15 mouse cellular contexts compared by ENCODE assay signal in the genomic region with DNA sequence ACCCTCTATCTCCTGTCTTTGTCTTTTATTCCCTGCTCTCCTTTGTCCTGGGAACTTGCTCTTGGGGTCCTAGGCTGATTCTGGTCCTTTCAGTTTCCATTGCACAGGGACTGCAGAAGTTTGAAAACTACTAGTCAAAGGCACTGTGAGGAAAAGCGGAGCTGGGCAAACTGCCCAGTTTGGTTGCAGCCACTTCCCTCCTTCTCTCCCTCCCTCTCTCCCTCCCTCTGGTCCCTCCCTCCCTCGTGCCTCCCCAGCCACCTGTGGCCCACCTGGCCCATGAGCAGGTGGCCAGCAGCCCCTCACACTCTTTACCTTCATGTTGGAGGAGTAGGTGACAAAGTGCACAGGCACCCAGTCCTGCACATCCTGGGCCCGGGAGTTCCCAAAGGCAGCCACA. TPM values are rescaled to one million over a fixed set of nuclear protein-coding genes. Genes with fewer than 3 reads are reported as not detected.
A peak's percentile ranks its signal among the peaks of the same experiment; 100 is the strongest.
DNase-seq lines count a peak whose midpoint lies in the region; ATAC-seq and TF ChIP-seq lines count a peak whose summit lies in the region.
"Had no signal": no experiment of that assay in that cellular context is flagged by ENCODE, and none has a peak within 500 bp of the region (broad histone marks: within the 10 kb centered on the region; RNA-seq: fewer than 3 reads in every experiment).

No protein-coding gene starts in this region.

- H3K9me3 ChIP-seq in MEL (replicated peaks; ENCODE audit: insufficient read depth, low read length), result no peaks in the 10 kb centered on the region
- H3K9me3 ChIP-seq: lung, embryonic 15.5 days; neural tube, embryonic 12.5 days had no signal

- ATAC-seq in granulocyte monocyte progenitor cell, adult 5-6 weeks (replicated peaks; ENCODE audit: poor library complexity, severe bottlenecking), result peak; percentile 10; the same call in 1 of the 2 replicates
- no peak for ATAC-seq in erythroid progenitor cell, adult 5-6 weeks (replicated peaks; ENCODE audit: low FRiP score, poor library complexity, severe bottlenecking)

- H3K27me3 ChIP-seq in MEL (ENCODE audit: control insufficient read depth in 1 of 2, insufficient read depth in 2 of 2, low read length in 2 of 2), result no peaks in the 10 kb centered on the region
- H3K27me3 ChIP-seq: lung, embryonic 15.5 days; neural tube, embryonic 12.5 days had no signal

- TF ChIP-seq CTCF in MEL (IDR thresholded peaks at IDR 0.05 in 2 of 3, conservative IDR thresholded peaks at IDR 0.05 in 1 of 3; ENCODE audit: control insufficient read depth in 1 of 3, insufficient read depth in 1 of 3, low read depth in 2 of 3, low read length in 3 of 3, poor library complexity in 1 of 3, severe bottlenecking in 1 of 3), result no peak

- H3K27ac ChIP-seq in MEL (ENCODE audit: control insufficient read depth, low read depth, low read length), result no peak overlapping the region
- H3K27ac ChIP-seq: lung, embryonic 15.5 days; neural tube, embryonic 12.5 days had no signal

- DNase-seq in adrenal gland, postnatal 14 days, result peak; percentile 46
- no peak for DNase-seq in adrenal gland, postnatal 25 days
- DNase-seq in kidney, postnatal 4 days, result peak; percentile 48 to 57
- no peak for DNase-seq in kidney, adult 9 months
- peak; percentile 19 for DNase-seq in MEL (ENCODE audit: low read depth, low spot score)
- DNase-seq in B cell, adult 2 months, result no peak
- DNase-seq: heart, postnatal 36 days; kidney, adult 11 months; layer of hippocampus, adult 9-11 months; retina, postnatal 1 day; thymus, adult 18-20 months had no signal

- H3K9ac ChIP-seq in MEL (ENCODE audit: control insufficient read depth, low read depth, low read length, poor library complexity, severe bottlenecking), result no peak overlapping the region
- H3K9ac ChIP-seq: lung, embryonic 15.5 days; neural tube, embryonic 12.5 days had no signal

- no peak for TF ChIP-seq RAD21 in MEL (IDR thresholded peaks at IDR 0.05; ENCODE audit: low read depth, low read length)

- no peaks in the 10 kb centered on the region for H3K36me3 ChIP-seq in MEL (ENCODE audit: control insufficient read depth in 1 of 2, insufficient read depth in 2 of 2, low read length in 2 of 2)

- H3K4me3 ChIP-seq in MEL (ENCODE audit: control insufficient read depth in 1 of 2, insufficient read depth in 1 of 2, low read depth in 2 of 2, low read length in 2 of 2), result no peak overlapping the region
- H3K4me3 ChIP-seq: lung, embryonic 15.5 days; neural tube, embryonic 12.5 days had no signal

- H3K4me1 ChIP-seq in MEL (ENCODE audit: control insufficient read depth in 1 of 2, insufficient read depth in 2 of 2, low read length in 2 of 2), result no peaks in the 10 kb centered on the region
- H3K4me1 ChIP-seq: lung, embryonic 15.5 days; neural tube, embryonic 12.5 days had no signal

- TF ChIP-seq POLR2A in MEL (IDR thresholded peaks at IDR 0.05; ENCODE audit: control insufficient read depth in 1 of 2, insufficient read depth in 1 of 2, low read depth in 1 of 2, low read length in 2 of 2, poor library complexity in 1 of 2), result no peak

- H3K79me2 ChIP-seq in MEL (ENCODE audit: control insufficient read depth, insufficient read depth, low read length, poor library complexity), result no peaks in the 10 kb centered on the region

- TF ChIP-seq EP300 in MEL (IDR thresholded peaks at IDR 0.05; ENCODE audit: low read depth in 1 of 2, low read length in 2 of 2), result no peak

TF ChIP-seq in MEL, 35 proteins besides CTCF, POLR2A, EP300 and RAD21:
- TF ChIP-seq POLR2AphosphoS2 (IDR thresholded peaks at IDR 0.05; ENCODE audit: low read length) (no peak), CHD1 (IDR thresholded peaks at IDR 0.05; ENCODE audit: low read depth, low read length) (no peak), ELF1 (IDR thresholded peaks at IDR 0.05; ENCODE audit: low read depth, low read length) (no peak), SMC3 (IDR thresholded peaks at IDR 0.05; ENCODE audit: low read depth, low read length) (no peak), KAT2A (conservative IDR thresholded peaks at IDR 0.05; ENCODE audit: low read depth, low read length) (no peak), NRF1 (IDR thresholded peaks at IDR 0.05; ENCODE audit: insufficient read depth, low read depth, low read length, poor library complexity, severe bottlenecking) (no peak), TCF12 (IDR thresholded peaks at IDR 0.05; ENCODE audit: low read depth, low read length) (no peak)
TF ChIP-seq in MEL: peak in this region for 0.

RNA-seq across cellular contexts. Expression of a gene that starts 19.1 kb away (rescaled TPM):
- total RNA-seq in adrenal gland, postnatal 14 days (2021), result 12.7 and 14.5 TPM in 2 replicates
- total RNA-seq in adrenal gland, postnatal 25 days (2021), result 16.5 and 19.0 TPM in 2 replicates
- 2.5 and 3.8 TPM in 2 replicates for total RNA-seq in MEL (2012; rRNA removed)
- 1 to 10 TPM in 1 of 2 experiments, not detected in 1; 6.0 TPM for polyA plus RNA-seq in MEL (2012; ENCODE audit: insufficient read depth in 1 of 2, insufficient read length in 2 of 2, low read depth in 1 of 2, low replicate concordance in 2 of 2, missing spikeins in 1 of 2)
- 7.2 and 9.3 TPM in 2 replicates for total RNA-seq in granulocyte monocyte progenitor cell, adult 5-6 weeks (2014; fragmentation: Nextera tagmentation)
- 1.8 and 4.3 TPM in 2 replicates for total RNA-seq in granulocyte monocyte progenitor cell, adult 5-6 weeks (2017)
- 16.2 and 19.7 TPM in 2 replicates for total RNA-seq in erythroid progenitor cell, adult 5-6 weeks (2015; ENCODE audit: low replicate concordance)
- 8.7 and 39.3 TPM in 2 replicates for total RNA-seq in erythroid progenitor cell, adult 5-6 weeks (2017; ENCODE audit: low replicate concordance)

RNA-seq across cellular contexts. Expression of a gene that starts 38.6 kb away (rescaled TPM):
- 2.4 and 16.0 TPM in 2 replicates for total RNA-seq in adrenal gland, postnatal 14 days (2021)
- 0.81 and 1.9 TPM in 2 replicates for total RNA-seq in adrenal gland, postnatal 25 days (2021)
- total RNA-seq in MEL (2012; rRNA removed), result 8.4 and 9.1 TPM in 2 replicates
- polyA plus RNA-seq in MEL (2012; ENCODE audit: insufficient read depth in 1 of 2, insufficient read length in 2 of 2, low read depth in 1 of 2, low replicate concordance in 2 of 2, missing spikeins in 1 of 2), result 10 to 100 TPM in 1 of 2 experiments, not detected in 1; 13.5 TPM
- 53.8 and 59.5 TPM in 2 replicates for total RNA-seq in granulocyte monocyte progenitor cell, adult 5-6 weeks (2014; fragmentation: Nextera tagmentation)
- 66.8 and 84.3 TPM in 2 replicates for total RNA-seq in granulocyte monocyte progenitor cell, adult 5-6 weeks (2017)
- 24.9 and 29.8 TPM in 2 replicates for total RNA-seq in erythroid progenitor cell, adult 5-6 weeks (2015; ENCODE audit: low replicate concordance)
- 15.7 and 17.3 TPM in 2 replicates for total RNA-seq in erythroid progenitor cell, adult 5-6 weeks (2017; ENCODE audit: low replicate concordance)

RNA-seq across cellular contexts. Expression of a gene that starts 39.0 kb away (rescaled TPM):
- total RNA-seq in adrenal gland, postnatal 14 days (2021), result 42.4 and 44.7 TPM in 2 replicates
- 48.2 and 52.6 TPM in 2 replicates for total RNA-seq in adrenal gland, postnatal 25 days (2021)
- total RNA-seq in MEL (2012; rRNA removed), result 16.0 and 17.3 TPM in 2 replicates
- polyA plus RNA-seq in MEL (2012; ENCODE audit: insufficient read depth in 1 of 2, insufficient read length in 2 of 2, low read depth in 1 of 2, low replicate concordance in 2 of 2, missing spikeins in 1 of 2), result 10 to 100 TPM in 1 of 2 experiments, not detected in 1; 22.3 TPM
- 12.0 and 14.8 TPM in 2 replicates for total RNA-seq in granulocyte monocyte progenitor cell, adult 5-6 weeks (2014; fragmentation: Nextera tagmentation)
- 17.2 TPM in 2 replicates for total RNA-seq in granulocyte monocyte progenitor cell, adult 5-6 weeks (2017)
- 0.72 and 2.5 TPM in 2 replicates for total RNA-seq in erythroid progenitor cell, adult 5-6 weeks (2015; ENCODE audit: low replicate concordance)
- total RNA-seq in erythroid progenitor cell, adult 5-6 weeks (2017; ENCODE audit: low replicate concordance), result 5.8 and 6.2 TPM in 2 replicates

Comparison
In these comparisons a context has a peak if more than half of its experiments do, and no peak if none do; other contexts are left out.
1. DNase-seq: peak in adrenal gland, postnatal 14 days (single experiment), kidney, postnatal 4 days (2 of 2) and MEL (single experiment); none in adrenal gland, postnatal 25 days (single experiment), kidney, adult 9 months (single experiment) and B cell, adult 2 months (0 of 2).